Mouse (Mus musculus) left cerebral cortex, postnatal 14 days (tissue): ENCODE data around the gene Dlgap1. TPM values are rescaled to one million over a fixed set of nuclear protein-coding genes. Genes with fewer than 3 reads are reported as not detected.

Source experiments
- DNase-seq, 2 experiments: peaks; one replicate each; pipeline ENCODE4 v3.0.0; 2021 to 2022; ENCODE audit warnings: low spot score in 2 of 2, mixed read lengths in 1 of 2
- intact Hi-C: fragments of 180-260 bp; cut with DNase I; formaldehyde crosslinking; loops from one replicate; pipeline ENCODE4 v1.15.1; 2025
- total RNA-seq, 2 experiments: library from RNA; stranded (reverse); gene quantifications; 2 replicates each; pipeline ENCODE4 v1.2.3; 2021

The Dlgap1 gene
- total RNA-seq, 2 experiments from 2014 or later = 316 to 326 TPM

DNA sequence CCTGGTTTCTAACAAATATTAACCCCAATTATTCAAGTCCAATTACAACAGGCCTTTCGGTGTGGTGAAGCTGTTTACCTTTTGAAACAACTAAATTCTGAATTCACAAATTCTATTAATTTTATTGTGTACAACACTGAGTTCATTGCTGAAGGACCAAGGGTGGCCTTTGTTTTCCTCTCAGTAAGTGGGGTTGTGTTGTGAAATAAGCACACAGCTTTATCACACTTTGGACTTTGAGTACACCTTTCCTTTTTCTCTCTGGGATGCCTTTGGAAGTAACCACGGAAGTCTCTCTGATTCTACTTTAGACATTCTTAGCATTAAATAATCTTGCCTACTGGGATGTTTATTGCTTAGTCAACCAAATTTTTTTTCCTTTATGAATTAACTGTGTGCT, 121.9 kb downstream of the Dlgap1 start:
- no peak for DNase-seq
- intact Hi-C loops = no loop called here

DNA sequence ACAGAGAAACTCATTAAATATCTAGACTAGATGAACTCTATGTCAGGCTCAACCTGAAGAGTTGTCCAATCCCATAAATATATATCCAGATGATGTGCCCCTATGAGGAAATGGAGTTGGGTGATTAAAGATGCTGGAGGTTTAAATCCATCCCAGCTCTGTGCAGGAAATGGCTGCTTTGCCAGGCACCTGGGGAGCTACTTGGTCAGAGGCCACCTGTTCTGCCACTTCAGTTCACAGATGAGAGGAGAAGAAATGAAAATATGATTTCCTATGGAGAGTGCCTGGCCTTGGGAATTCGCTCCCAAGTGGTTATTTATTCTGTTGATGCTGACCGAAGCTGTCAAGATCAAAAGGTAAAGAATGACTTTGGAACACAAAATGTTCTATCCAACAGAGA, 160.3 kb downstream of the Dlgap1 start:
- intact Hi-C loops = no loop called here
- no peak for DNase-seq

DNA sequence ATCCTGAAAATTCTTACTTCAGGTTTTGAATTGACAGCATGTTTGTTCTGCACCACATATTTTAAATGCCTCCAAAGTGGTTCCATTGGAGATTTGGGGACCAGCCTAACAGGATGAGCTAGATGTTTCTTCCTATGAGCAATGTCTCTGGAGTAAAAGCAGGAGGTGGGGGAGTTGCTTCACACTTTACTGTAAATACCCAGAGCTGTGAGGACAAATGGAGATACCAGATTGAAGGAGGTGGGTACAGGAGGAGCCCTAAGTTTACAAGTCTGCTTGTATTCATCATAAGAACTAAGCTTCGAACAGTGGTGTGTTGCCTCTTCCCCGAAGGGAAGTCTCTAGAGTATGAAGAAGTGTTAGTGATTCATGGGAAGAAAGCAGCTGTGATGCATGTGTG, 201.0 kb downstream of the Dlgap1 start:
- intact Hi-C loops = no loop called here
- DNase-seq = peak; percentile 6 to 43

DNA sequence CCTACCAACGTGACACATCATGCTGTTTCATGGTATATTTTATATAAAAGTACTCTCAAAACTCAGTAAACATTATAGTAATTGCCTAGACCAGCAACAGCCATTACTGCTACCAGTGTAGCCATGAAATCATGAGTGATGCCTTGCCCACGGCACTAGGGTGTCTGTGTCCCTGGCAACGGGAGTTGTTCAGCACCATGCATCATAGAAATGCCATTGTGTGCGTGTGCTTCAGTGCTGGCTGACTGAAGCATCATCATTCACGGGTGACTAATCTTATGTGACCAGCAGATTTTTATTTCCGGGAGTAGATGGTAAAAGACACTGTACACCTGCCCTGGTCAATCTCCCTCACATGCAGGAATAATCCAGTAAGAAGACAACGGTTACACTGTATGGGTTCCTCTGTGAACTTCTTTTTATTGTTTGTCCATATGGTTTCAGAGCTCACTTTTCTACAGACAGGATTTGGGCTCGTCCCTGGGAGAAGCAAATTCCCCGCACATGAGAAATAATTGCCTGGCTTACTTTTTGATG, 203.7 kb downstream of the Dlgap1 start:
- intact Hi-C loops = no loop called here
- no peak for DNase-seq

DNA sequence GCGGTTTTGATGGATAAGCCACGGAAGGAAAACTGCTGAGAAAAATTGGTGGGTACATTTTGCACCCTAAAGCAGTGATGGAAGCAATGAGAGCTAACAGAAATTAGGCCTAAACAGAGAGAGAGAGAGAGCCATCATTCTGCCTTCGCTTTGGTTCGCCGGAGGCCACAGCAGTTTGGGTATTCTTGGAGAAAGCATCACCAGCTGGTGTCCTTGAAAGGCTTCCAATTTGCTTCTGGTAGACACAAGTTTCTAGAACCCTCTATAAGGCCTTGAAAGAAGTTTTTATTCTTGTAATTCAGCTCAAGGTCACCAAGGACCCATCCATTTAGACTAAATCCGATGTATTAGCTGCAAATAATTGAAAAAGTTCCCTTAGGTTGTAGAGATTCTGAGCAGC, 205.0 kb downstream of the Dlgap1 start:
- intact Hi-C loops = no loop called here
- peak in 1 of 2 experiments; percentile 6 for DNase-seq

DNA sequence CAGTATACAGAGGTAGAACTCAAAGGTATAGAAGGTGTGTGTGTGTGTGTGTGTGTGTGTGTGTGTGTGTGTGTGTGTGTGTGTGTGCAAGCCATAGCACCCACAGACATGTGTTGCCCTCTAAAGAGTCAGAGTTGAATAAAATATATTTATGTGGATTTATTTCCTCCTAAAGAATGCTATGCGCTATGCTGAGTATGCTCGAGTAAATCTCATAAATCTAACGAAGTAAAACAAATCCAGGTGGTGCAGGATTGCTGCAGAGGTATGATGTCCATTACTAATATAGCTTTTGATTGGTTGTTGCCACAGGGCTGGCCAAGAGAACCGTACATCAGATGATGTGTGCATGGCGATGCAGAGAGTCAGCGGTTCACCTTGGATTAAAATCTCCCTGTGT, 222.4 kb downstream of the Dlgap1 start:
- no peak for DNase-seq
- intact Hi-C loops = no loop called here

DNA sequence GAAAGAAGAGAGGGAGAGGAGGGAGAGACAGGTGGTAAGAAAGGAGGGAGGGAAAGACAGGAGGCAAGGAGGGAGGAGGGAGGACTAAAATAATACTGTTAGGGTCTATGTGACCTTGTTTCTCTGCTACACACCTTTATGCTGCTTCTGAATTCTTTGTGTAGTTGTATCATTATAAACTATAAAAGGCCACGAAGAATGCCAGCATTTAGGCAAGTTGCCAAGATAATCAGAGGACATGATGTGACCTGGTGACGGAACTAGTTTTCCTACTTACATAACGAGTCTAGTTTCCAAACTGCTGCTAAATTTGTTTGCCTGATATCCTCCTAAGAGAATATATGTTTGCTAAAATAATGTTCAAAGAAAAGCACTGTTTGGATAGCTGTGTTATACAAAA, 254.0 kb downstream of the Dlgap1 start:
- intact Hi-C loops = no loop called here
- no peak for DNase-seq

DNA sequence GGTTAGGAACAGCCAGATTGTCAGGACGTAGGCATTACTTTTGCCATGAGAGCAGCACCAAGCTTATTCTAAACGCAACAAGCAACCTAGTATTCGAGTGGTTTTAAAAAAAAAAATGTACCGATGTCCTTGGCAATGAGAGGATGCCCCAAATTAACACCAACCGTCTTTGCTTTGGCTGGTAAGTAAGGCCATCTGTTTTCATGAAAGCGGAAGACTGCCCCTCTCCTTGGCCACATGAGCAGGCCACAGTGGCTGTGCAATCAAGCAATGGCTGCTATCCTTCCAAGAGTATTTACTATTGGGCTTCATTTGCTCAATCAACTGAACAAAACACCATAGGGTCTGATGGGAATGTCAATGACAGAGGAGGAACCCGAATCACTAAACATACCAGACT, 278.5 kb downstream of the Dlgap1 start:
- DNase-seq = no peak
- intact Hi-C loops = no loop called here

DNA sequence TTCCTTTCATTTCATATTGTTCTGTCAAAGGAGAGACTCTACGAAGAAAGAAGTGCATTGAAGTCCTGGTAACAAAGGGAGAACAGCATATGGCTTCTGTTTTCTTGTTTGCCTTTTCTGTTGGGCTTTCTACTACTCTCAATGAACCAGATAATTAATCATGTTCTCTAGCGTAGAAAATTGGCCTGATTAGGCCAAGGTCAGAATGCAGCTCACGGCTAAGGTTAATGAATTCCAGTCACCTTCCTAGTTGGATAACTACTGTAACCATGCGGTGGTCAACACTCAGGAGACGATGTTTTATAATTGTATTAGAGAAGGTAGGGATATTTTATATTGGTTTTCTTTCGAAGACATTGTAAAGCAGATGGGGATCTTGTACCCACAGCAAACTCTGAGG, 279.4 kb downstream of the Dlgap1 start:
- intact Hi-C loops = no loop called here
- no peak for DNase-seq

DNA sequence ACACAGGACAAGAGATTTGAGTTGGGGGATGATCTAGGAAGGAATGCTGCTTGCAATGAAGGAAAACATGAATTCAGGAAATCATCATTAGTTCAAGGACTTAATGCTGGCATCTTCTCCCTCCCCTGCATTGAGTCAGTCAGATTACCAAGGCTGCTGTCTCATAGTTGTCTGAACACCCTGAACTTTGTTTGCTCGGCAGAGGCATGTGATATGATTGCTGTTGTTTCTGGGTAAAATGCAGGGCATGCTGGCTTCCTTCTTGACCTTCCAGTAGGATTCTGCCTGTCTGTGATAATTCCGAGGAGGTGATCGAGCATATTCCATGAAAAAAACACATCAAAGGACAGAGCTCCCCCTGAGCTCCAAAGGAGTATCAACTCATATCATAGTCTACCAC, 283.6 kb downstream of the Dlgap1 start:
- DNase-seq = no peak
- intact Hi-C loops = no loop called here

DNA sequence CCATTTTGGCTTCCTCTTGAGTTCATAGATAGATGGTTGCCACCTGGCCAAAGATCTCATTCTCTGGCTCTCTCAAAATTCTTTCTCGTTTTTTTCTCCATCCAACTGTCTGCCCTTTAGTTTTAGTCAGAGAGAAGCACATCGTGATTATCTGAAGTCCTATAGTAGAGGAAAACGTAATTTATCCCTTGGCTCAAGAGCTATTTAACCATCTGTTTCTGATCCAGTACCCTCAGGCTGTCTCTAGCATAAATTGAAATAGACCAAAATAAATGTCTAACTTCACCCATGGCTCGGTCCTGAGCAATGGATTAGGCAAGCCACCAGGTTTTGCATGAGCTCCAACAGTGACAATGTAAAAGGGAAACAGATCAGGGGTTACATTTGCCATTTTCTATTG, 287.5 kb downstream of the Dlgap1 start:
- no peak for DNase-seq
- intact Hi-C loops = no loop called here

DNA sequence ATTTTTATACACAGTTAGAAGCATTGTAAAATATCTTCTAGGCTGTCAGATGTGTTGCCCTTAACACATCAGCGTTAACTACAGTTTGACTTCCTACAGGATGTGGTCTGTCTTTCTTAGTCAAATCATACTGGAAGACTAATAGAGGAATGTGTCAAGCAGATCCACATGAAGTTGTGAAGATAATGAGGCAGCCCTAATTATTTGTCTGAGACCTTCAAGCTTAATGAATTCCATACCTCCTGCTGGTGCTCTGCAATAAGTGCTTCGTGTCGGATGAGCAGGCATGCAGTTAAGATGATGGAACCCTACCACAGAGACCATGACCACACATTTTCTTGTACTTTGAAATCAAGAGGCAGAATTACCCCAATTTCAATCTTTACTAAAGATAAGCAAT, 294.3 kb downstream of the Dlgap1 start:
- intact Hi-C loops = no loop called here
- no peak for DNase-seq

DNA sequence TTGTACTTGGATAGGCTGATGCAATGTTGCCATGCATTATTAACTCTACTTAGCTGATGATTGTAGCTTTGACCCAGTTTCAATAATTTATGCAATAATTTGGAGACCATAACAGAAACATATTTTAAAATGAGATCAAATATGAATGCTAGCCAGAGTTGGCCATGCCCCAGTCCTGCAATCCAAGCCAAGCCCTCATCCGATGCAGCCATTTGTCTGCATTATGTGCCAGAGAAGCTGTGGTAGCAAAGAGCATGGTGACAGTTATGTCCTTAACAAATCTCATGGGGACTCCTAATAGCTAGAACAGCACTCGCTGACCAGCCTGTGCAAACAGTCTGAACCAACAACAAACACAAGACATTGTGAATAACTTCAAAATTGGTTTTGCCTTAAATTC, 303.3 kb downstream of the Dlgap1 start:
- intact Hi-C loops = no loop called here
- no peak for DNase-seq

DNA sequence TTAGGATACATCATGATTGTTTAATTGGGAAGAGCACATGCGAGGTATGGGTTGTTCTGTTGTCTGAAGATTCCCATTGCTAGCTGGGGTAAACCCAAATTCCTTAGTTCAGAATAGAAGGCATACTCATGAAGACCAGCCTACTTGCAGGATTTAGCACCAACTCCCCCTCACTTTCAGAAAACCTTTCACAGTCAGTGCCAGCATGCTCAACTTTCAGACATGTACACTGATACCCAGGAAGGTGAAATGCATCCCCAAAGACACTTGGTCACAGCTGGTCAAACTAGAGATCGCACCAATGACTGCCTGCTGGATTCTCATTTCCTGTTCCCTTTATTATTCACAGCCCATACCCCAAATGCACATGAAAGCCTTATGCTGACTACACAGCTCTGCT, 318.8 kb downstream of the Dlgap1 start:
- DNase-seq = no peak
- intact Hi-C loops = no loop called here

DNA sequence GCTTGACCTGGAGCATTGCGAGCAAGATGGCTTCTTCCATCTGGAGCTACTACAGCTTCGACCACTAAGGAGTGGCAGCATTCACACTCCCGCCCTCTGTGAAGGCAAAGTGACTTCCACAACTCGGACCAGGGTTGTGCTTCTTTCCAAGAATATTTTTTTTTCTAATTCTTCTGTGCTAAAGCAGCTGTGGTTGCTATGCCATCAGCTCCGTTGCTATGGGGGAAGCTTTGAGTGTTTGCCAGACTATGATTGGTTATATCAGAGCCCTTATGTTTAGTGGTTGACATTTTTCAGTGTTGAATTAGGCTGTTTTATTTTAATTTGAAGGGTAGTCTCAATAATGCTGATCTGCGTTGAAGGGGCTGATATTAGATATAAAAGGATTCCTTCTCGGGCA, 325.2 kb downstream of the Dlgap1 start:
- intact Hi-C loops = no loop called here
- DNase-seq = peak; percentile 60 to 69

DNA sequence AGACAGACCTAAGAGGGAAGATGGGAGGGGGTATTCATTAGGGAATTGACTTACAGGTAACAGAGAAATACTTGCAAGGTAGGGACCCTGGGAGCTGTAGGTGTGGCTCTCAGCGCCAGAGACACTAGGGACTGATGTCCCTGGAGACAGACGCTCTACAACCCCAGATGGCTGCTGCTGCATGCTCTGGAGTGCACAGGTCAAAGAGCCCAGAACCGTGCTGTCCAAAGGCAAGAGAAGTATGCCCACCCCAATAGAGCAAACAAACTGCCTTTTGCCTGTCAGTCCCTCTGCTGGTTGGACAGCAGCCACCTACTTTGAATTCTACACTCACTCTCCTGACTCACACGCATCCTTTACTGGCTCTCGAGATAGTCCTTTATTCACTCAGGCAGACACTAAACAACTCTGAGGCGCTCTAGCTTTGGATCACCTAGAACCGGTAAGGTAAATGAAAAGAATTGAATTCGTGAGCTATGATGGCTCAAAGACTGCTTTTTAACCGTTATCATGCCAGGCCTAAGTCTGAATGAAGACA, 333.1 kb downstream of the Dlgap1 start:
- intact Hi-C loops = no loop called here
- DNase-seq = no peak

DNA sequence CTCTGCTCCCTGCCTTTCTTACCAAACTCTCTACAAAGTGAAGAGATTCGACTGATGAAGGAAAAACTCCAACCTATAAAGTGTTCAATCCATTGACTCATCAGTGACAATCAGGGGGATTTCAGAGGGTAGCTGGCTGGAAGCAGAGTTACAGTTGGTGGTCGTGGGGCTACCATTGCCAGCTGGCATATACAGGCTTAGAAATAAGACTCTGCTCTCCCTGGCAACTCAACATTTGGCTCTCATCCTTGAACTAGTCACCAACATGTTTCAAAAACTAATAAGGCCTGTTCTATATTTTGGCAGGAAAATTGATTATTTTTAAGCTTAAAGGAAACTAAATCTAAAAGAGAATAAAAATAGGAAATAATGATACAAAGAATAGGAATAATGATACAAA, 333.8 kb downstream of the Dlgap1 start:
- no peak for DNase-seq
- intact Hi-C loops = no loop called here

DNA sequence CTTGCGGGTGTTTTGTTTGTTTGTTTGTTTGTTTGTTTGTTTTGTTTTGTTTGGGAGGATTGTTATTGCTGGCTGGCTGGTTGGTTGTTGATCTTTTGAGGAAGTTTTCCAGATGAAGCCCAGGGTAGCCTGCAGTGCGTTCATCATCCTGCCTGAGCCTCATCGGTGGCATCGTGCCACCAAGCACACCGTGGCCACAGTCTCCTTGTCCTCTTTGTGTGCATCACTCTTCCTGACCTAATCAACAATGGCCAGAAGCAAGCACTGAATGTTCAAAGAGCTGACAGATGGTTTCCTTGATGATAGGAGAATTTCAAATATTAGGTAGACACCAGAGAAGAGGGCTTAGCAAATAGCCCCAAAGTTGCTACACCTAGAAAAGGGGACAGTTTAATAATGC, 336.1 kb downstream of the Dlgap1 start:
- DNase-seq = no peak
- intact Hi-C loops = no loop called here

DNA sequence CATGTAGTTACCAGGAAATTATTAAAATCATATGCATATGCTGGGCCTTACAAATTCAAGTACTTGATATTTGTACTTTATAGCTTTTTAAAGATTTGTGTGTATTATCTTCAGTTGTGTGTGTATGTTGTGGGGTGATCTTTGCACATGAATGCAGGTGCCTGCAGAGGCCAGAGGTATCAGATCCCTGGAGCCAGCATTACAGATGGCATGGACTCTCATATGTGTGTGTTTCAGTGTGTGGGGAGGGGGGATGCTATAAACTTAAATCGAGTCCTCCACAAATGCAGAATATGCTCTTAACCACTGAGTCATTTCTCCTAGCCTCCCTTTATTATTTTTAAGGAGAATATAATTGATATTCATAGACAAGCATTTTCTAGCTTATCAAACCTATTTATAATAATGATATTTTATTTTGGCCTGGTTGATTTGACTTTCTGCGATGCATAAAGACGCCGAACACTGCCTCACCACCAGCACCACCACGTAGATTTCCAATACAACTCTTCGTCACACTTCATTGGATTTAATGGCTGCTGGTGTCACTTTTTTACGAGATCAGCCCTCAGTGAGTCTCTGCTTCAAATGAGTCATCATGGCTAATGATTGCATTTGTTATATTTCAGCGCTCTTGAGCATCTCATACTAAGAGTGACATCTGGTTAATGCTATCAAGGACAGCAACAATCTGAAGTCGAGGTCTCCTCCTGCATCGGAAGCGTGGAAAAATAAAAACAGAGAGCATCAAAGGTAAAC, 338.7 kb downstream of the Dlgap1 start:
- no peak for DNase-seq
- intact Hi-C loops = no loop called here

DNA sequence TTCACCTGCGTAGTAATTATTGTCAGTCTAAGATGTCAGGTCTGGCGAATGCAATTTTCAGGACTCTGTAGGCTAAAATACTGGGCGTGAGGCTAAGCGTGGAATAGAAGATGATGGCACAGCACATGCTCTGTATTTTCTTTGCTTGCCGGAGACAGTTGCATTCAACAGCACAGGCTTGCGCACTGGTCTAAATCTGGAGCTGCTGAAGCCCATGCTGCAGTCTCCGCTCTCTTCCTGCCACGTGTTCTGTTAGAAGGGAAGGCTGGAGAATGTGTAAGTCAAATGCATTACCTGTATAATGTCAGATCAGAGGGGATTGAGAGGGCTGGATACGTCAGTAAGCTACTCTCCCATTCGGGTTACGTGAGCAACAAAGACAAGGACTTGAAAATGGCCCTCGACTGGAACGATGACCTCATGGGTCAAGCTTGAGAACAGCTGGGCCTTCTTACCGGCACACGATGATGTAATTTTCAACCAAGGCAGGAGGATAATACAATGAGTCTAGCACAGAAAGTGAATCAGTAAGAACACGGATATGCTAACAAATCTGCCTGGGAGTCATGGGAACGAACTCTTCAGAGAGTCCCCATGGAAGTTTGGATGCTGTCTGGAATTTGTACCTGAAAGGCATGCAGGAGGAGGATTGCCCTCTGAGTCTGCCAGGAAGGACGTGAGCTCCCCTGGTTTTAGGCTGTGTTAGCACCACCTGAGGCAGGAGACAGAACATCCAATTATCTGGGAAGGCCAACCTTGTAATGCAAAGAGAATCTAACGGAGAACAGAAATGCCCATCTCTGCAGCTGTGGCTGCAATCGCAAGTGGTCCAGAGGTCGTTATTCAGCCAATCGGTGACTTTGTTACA, 339.7 kb downstream of the Dlgap1 start:
- intact Hi-C loops = no loop called here
- peak; percentile 51 to 65 for DNase-seq

DNA sequence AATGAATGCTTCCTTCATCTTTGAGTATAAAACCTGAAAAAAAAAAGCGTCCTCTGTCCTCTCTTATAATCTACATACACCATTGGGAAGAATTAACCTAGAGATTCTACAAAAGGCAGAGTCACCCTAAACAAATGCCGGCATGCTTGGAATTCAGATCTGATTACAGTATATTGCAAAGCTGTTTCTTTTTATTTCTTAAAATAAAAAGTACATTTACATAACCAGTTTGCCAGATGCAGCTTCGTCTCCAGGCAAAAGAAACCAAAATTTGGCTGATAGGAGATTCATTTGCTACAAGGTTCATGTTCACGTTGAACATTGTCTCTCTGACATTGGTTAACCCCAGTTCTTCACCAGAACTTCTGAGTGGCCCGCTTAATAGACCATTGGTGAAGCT, 347.5 kb downstream of the Dlgap1 start:
- intact Hi-C loops = no loop called here
- DNase-seq = no peak
